Comparison of ENCODE assay signal across 10 mouse cellular contexts in genomic region chr5:144159137-144159536, GRCm38 (mm10). TPM values are rescaled to one million over a fixed set of nuclear protein-coding genes. Genes with fewer than 3 reads are reported as not detected.
A peak's percentile ranks its signal among the peaks of the same experiment; 100 is the strongest.
DNase-seq lines count a peak whose midpoint lies in the region; ATAC-seq and TF ChIP-seq lines count a peak whose summit lies in the region.
"Had no signal": no experiment of that assay in that cellular context is flagged by ENCODE, and none has a peak within 500 bp of the region (broad histone marks: within the 10 kb centered on the region; RNA-seq: fewer than 3 reads in every experiment).

No protein-coding gene starts in this region.

- H3K36me3 ChIP-seq in embryonic facial prominence, embryonic 12.5 days = peaks cover 12% of the 10 kb centered on the region; the same call in 1 of the 2 replicates
- peaks cover 69% of the 10 kb centered on the region for H3K36me3 ChIP-seq in embryonic facial prominence, embryonic 10.5 days (replicated peaks)
- no peaks in the 10 kb centered on the region; the same call in 1 of the 2 replicates for H3K36me3 ChIP-seq in kidney, adult 2 months (ENCODE audit: control insufficient read depth, insufficient read depth, low read length)

- DNase-seq in embryonic facial prominence, embryonic 10.5 days (ENCODE audit: low spot score) = no peak
- no peak for DNase-seq in kidney, adult 2 months
- no peak for DNase-seq in kidney, adult 8-10 months
- peak; percentile 19 for DNase-seq in urinary bladder, postnatal 14 days (ENCODE audit: low spot score)
- DNase-seq in urinary bladder, adult 2 months (ENCODE audit: low spot score) = no peak
- DNase-seq in adrenal gland, adult 18-20 months (ENCODE audit: low spot score in 2 of 2) = no peak
- DNase-seq in thymus, postnatal 0 days (ENCODE audit: low spot score) = no peak

- no peak overlapping the region for H3K4me3 ChIP-seq in embryonic facial prominence, embryonic 12.5 days
- H3K4me3 ChIP-seq in embryonic facial prominence, embryonic 10.5 days = no peak overlapping the region
- no peak overlapping the region for H3K4me3 ChIP-seq in kidney, adult 2 months (ENCODE audit: insufficient read depth, low read depth, low read length)

- H3K9ac ChIP-seq in embryonic facial prominence, embryonic 12.5 days = no peak overlapping the region

- H3K9me3 ChIP-seq in embryonic facial prominence, embryonic 12.5 days = no peaks in the 10 kb centered on the region
- H3K9me3 ChIP-seq in embryonic facial prominence, embryonic 10.5 days = no peaks in the 10 kb centered on the region

- 90% methylated on average over 8 of the region's 8 CpGs for WGBS in embryonic facial prominence, embryonic 12.5 days
- WGBS in embryonic facial prominence, embryonic 10.5 days = 93% methylated on average over 8 of the region's 8 CpGs
- 77% methylated on average over 8 of the region's 8 CpGs for WGBS in kidney, adult 2 months

- no peaks in the 10 kb centered on the region for H3K4me1 ChIP-seq in embryonic facial prominence, embryonic 12.5 days
- H3K4me1 ChIP-seq in embryonic facial prominence, embryonic 10.5 days = peaks cover 6% of the 10 kb centered on the region; the same call in 1 of the 2 replicates
- H3K4me1 ChIP-seq in kidney, adult 2 months (ENCODE audit: control insufficient read depth, insufficient read depth, low read length) = peaks cover 17% of the 10 kb centered on the region

- no peak for TF ChIP-seq POLR2A in kidney, adult 2 months (IDR thresholded peaks at IDR 0.05; ENCODE audit: low read depth, low read length)

- H3K27me3 ChIP-seq in embryonic facial prominence, embryonic 12.5 days = no peaks in the 10 kb centered on the region
- H3K27me3 ChIP-seq in embryonic facial prominence, embryonic 10.5 days (replicated peaks; ENCODE audit: low read depth, poor library complexity, severe bottlenecking) = no peaks in the 10 kb centered on the region
- no peaks in the 10 kb centered on the region for H3K27me3 ChIP-seq in kidney, adult 2 months (replicated peaks; ENCODE audit: control insufficient read depth, insufficient read depth, low read length)

- peak overlapping the region; percentile 11; the same call in 1 of the 2 replicates for H3K27ac ChIP-seq in embryonic facial prominence, embryonic 12.5 days
- H3K27ac ChIP-seq in embryonic facial prominence, embryonic 10.5 days (replicated peaks) = no peak overlapping the region
- peak overlapping the region; percentile 45 for H3K27ac ChIP-seq in kidney, adult 2 months (ENCODE audit: insufficient read depth, low read depth, low read length)

- no peak for TF ChIP-seq CTCF in kidney, adult 2 months (conservative IDR thresholded peaks at IDR 0.05; ENCODE audit: insufficient read depth, insufficient read length, low read depth, low read length)

- H3K4me2 ChIP-seq in embryonic facial prominence, embryonic 12.5 days (replicated peaks) = no peak overlapping the region

- ATAC-seq in embryonic facial prominence, embryonic 12.5 days (ENCODE audit: insufficient number of reproducible peaks, insufficient read depth, low FRiP score, low TSS enrichment) = no peak

RNA-seq across cellular contexts. Expression of gene Bhlha15, which starts 30.9 kb away (rescaled TPM):
- 0.08 and 0.10 TPM in 2 replicates for polyA plus RNA-seq in embryonic facial prominence, embryonic 12.5 days (2016; fragmentation: Nextera tagmentation; extraction: Ambion mirVana)
- 0.16 and 0.35 TPM in 2 replicates for polyA plus RNA-seq in embryonic facial prominence, embryonic 10.5 days (2016; fragmentation: Nextera tagmentation; extraction: Ambion mirVana)
- polyA plus RNA-seq in kidney, adult 2 months (2012; rRNA removed) = 0.14 and 0.24 TPM in 2 replicates
- polyA plus RNA-seq in urinary bladder, adult 2 months (2012; rRNA removed) = 0.50 TPM in 2 replicates
- total RNA-seq in adrenal gland, adult 18-20 months (2021) = under 1 TPM; 0.32 to 0.40 TPM
- polyA plus RNA-seq in thymus, postnatal 0 days (2015; fragmentation: Nextera tagmentation; extraction: Ambion mirVana) = 0.05 and 0.13 TPM in 2 replicates
- total RNA-seq: gastrocnemius, adult 18-20 months; heart, postnatal 14 days had no signal

RNA-seq across cellular contexts. Expression of gene Lmtk2, which starts 58.9 kb away (rescaled TPM):
- polyA plus RNA-seq in embryonic facial prominence, embryonic 12.5 days (2016; fragmentation: Nextera tagmentation; extraction: Ambion mirVana) = 5.3 and 5.6 TPM in 2 replicates
- 5.0 and 5.9 TPM in 2 replicates for polyA plus RNA-seq in embryonic facial prominence, embryonic 10.5 days (2016; fragmentation: Nextera tagmentation; extraction: Ambion mirVana)
- 29.9 and 30.6 TPM in 2 replicates for polyA plus RNA-seq in kidney, adult 2 months (2012; rRNA removed)
- 13.7 and 15.8 TPM in 2 replicates for polyA plus RNA-seq in urinary bladder, adult 2 months (2012; rRNA removed)
- 10 to 100 TPM; 36.1 to 39.6 TPM for total RNA-seq in adrenal gland, adult 18-20 months (2021)
- 3.1 and 3.4 TPM in 2 replicates for polyA plus RNA-seq in thymus, postnatal 0 days (2015; fragmentation: Nextera tagmentation; extraction: Ambion mirVana)
